Mouse (Mus musculus) heart, adult 9 months (tissue): ENCODE results near the gene Ank.
A peak's percentile ranks its signal among the peaks of the same experiment; 100 is the strongest.
"Not testable (repeated sequence)": the region's sequence is repeated elsewhere in the genome, so short reads cannot be mapped to it uniquely, and the experiment has no call there.

Experiments used
- DNase-seq, 2 experiments: peaks; one replicate each; pipeline ENCODE4 v3.0.0; 2022; ENCODE audit warnings: low spot score in 2 of 2

Ank gene

GRCm38 (mm10) chr15:27466131-27467080 lies at the start of gene Ank:
TSS of gene Ank (plus strand) at chr15:27466677.
- peak; percentile 85 to 87 for DNase-seq

GRCm38 (mm10) chr15:27418566-27419331 lies 47.7 kb upstream of the Ank start:
- no peak for DNase-seq

- DNase-seq: no peak
Measured at GRCm38 (mm10) chr15:27421531-27421930, 44.9 kb upstream of the Ank start.

- no peak for DNase-seq
Measured at GRCm38 (mm10) chr15:27427581-27427980, 38.9 kb upstream of the Ank start.

- no peak for DNase-seq
Measured at GRCm38 (mm10) chr15:27430241-27430640, 36.2 kb upstream of the Ank start.

- no peak for DNase-seq
Measured at GRCm38 (mm10) chr15:27432851-27433615, 33.4 kb upstream of the Ank start.

- DNase-seq: no peak
Measured at GRCm38 (mm10) chr15:27435409-27435808, 31.1 kb upstream of the Ank start.

- DNase-seq: no peak
Measured at GRCm38 (mm10) chr15:27436194-27436593, 30.3 kb upstream of the Ank start.

- DNase-seq: no peak
Measured at GRCm38 (mm10) chr15:27441053-27441452, 25.4 kb upstream of the Ank start.

GRCm38 (mm10) chr15:27441529-27441928 lies 24.9 kb upstream of the Ank start:
- DNase-seq: no peak

GRCm38 (mm10) chr15:27441951-27442350 lies 24.5 kb upstream of the Ank start:
- no peak for DNase-seq

- DNase-seq: no peak
Measured at GRCm38 (mm10) chr15:27444772-27445347, 21.6 kb upstream of the Ank start.

GRCm38 (mm10) chr15:27450689-27451088 lies 15.8 kb upstream of the Ank start:
- no peak for DNase-seq

- DNase-seq: no peak
Measured at GRCm38 (mm10) chr15:27451760-27452159, 14.7 kb upstream of the Ank start.

- no peak for DNase-seq
Measured at GRCm38 (mm10) chr15:27452496-27452895, 14.0 kb upstream of the Ank start.

- DNase-seq: no peak
Measured at GRCm38 (mm10) chr15:27457001-27457400, 9.5 kb upstream of the Ank start.

- DNase-seq: not testable (repeated sequence)
Measured at GRCm38 (mm10) chr15:27459781-27460180, 6.7 kb upstream of the Ank start.

- no peak for DNase-seq
Measured at GRCm38 (mm10) chr15:27461336-27462245, 4.9 kb upstream of the Ank start.

- DNase-seq: no peak
Measured at GRCm38 (mm10) chr15:27463876-27464275, 2.6 kb upstream of the Ank start.

GRCm38 (mm10) chr15:27465391-27466005 lies 979 bp upstream of the Ank start:
- DNase-seq: no peak
